Mouse (Mus musculus) embryonic facial prominence, embryonic 12.5 days (tissue): Measurements from ENCODE around the gene LTO1. TPM values are rescaled to one million over a fixed set of nuclear protein-coding genes. Genes with fewer than 3 reads are reported as not detected.
"Not testable (repeated sequence)": the region's sequence is repeated elsewhere in the genome, so short reads cannot be mapped to it uniquely, and the experiment has no call there.

Experiments used
- ATAC-seq: fragments of 200-750 bp; cut with Nextera tagmentation; 2 replicates; pipeline ENCODE4 v1.8.0; 2017; ENCODE audit not compliant: insufficient number of reproducible peaks, insufficient read depth, low FRiP score, low TSS enrichment
- H3K27ac ChIP-seq: fragments of 300-500 bp; sonication (generic); 2 replicates; pipeline ENCODE4 v1.5.1; 2016; ENCODE audit warnings: mild to moderate bottlenecking
- H3K27me3 ChIP-seq: fragments of 300-500 bp; sonication (generic); 2 replicates; pipeline ENCODE4 v1.6.1; 2016; ENCODE audit warnings: mild to moderate bottlenecking, moderate library complexity
- H3K36me3 ChIP-seq: fragments of 300-500 bp; sonication (generic); 2 replicates; pipeline ENCODE4 v1.6.1; 2016; ENCODE audit warnings: mild to moderate bottlenecking
- H3K4me1 ChIP-seq: fragments of 300-500 bp; sonication (generic); 2 replicates; pipeline ENCODE4 v1.6.1; 2016
- H3K4me2 ChIP-seq: fragments of 300-500 bp; sonication (generic); replicated peaks from 2 replicates; pipeline ENCODE4 v1.6.1; 2016; ENCODE audit warnings: mild to moderate bottlenecking, moderate library complexity
- H3K4me3 ChIP-seq: fragments of 300-500 bp; sonication (generic); 2 replicates; pipeline ENCODE4 v1.5.1; 2016; ENCODE audit warnings: mild to moderate bottlenecking
- H3K9ac ChIP-seq: fragments of 300-500 bp; sonication (generic); 2 replicates; pipeline ENCODE4 v1.6.1; 2016; ENCODE audit warnings: mild to moderate bottlenecking, moderate library complexity
- H3K9me3 ChIP-seq: fragments of 300-500 bp; sonication (generic); 2 replicates; pipeline ENCODE4 v1.6.1; 2016; ENCODE audit warnings: mild to moderate bottlenecking, moderate library complexity
- WGBS: fragments of 180-500 bp; shearing (Covaris S2); methylation state at CpG from one replicate; pipeline ENCODE4 v1.1.7; 2016; 5-methylcytosine and 5-hydroxymethylcytosine counted together
- polyA plus RNA-seq: library from polyadenylated mRNA; unstranded; fragments of >200 nt; fragmentation: Nextera tagmentation; extraction: Ambion mirVana; gene quantifications from 2 replicates; pipeline ENCODE4 v1.2.1, GENCODE M21; 2016

Gene LTO1
- polyA plus RNA-seq, 1 experiment from 2014 or later, result 25.2 TPM

GRCm38 (mm10) chr7:144892322-144892721 lies 22.6 kb upstream of the LTO1 start:
- H3K9ac ChIP-seq, result no peak overlapping the region
- H3K27ac ChIP-seq, result no peak overlapping the region
- no peaks in the 10 kb centered on the region for H3K36me3 ChIP-seq
- peaks cover 19% of the 10 kb centered on the region for H3K4me1 ChIP-seq
- H3K4me2 ChIP-seq, result no peak overlapping the region
- H3K27me3 ChIP-seq, result peaks cover 40% of the 10 kb centered on the region
- no peak for ATAC-seq
- no peak overlapping the region for H3K4me3 ChIP-seq
- 56% methylated on average over 6 of the region's 6 CpGs for WGBS
- H3K9me3 ChIP-seq, result no peaks in the 10 kb centered on the region

DNA sequence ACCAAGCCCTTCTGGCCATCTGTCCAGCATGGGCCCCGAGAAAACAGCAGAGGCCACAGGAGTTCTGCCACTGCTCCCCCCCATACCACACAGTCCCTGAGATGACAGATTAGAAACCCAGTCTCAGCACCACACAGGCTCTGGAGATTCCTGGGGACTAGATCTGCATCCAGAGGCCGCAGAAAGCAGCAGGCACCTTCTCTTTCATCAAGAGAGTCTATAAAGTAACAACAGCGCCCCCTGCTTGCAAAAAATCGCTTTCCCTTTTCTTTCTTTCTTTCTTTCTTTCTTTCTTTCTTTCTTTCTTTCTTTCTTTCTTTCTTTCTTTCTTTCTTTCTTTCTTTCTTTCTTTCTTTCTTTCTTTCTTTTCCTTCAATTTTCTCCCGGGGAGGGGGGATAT lies 20.7 kb upstream of the LTO1 start:
- H3K27me3 ChIP-seq, result peaks cover 56% of the 10 kb centered on the region
- H3K4me2 ChIP-seq, result no peak overlapping the region
- H3K9ac ChIP-seq, result no peak overlapping the region
- peaks cover 19% of the 10 kb centered on the region for H3K4me1 ChIP-seq
- no peak overlapping the region for H3K27ac ChIP-seq
- 6% methylated on average over 5 of the region's 5 CpGs for WGBS
- H3K4me3 ChIP-seq, result no peak overlapping the region
- H3K9me3 ChIP-seq, result no peaks in the 10 kb centered on the region
- H3K36me3 ChIP-seq, result no peaks in the 10 kb centered on the region
- no peak for ATAC-seq

DNA sequence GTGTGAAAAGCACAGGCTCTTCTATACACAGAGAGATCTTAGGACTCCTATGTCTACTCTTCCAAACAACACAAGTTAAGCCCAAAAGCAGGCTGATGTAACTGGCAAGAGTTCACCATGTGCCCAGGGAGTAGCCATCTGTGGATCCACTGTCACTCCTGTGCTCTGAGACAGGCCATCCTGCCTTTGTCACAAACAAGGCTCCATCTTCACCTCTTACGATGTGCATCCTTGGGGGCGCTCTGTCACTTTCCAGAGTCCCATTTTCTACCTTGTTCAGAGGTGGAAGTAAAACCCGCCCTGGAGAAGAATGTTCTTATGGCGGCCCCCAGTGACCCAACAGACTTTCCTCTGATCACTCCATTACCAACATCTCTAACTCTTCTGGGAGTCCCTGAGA lies 20.2 kb upstream of the LTO1 start:
- Histone ChIP-seq H3K9me3 (no peaks in the 10 kb centered on the region), H3K4me3 (0 out of 2 replicates have a peak overlapping the region, but pooled peaks have one; percentile 42), H3K4me1 (peaks cover 19% of the 10 kb centered on the region), H3K27me3 (peaks cover 58% of the 10 kb centered on the region), H3K9ac (no peak overlapping the region), H3K27ac (no peak overlapping the region), H3K36me3 (no peaks in the 10 kb centered on the region), H3K4me2 (peak overlapping the region; percentile 82)
- no peak for ATAC-seq
- WGBS, result under 1% methylated on average over 4 of the region's 4 CpGs

DNA sequence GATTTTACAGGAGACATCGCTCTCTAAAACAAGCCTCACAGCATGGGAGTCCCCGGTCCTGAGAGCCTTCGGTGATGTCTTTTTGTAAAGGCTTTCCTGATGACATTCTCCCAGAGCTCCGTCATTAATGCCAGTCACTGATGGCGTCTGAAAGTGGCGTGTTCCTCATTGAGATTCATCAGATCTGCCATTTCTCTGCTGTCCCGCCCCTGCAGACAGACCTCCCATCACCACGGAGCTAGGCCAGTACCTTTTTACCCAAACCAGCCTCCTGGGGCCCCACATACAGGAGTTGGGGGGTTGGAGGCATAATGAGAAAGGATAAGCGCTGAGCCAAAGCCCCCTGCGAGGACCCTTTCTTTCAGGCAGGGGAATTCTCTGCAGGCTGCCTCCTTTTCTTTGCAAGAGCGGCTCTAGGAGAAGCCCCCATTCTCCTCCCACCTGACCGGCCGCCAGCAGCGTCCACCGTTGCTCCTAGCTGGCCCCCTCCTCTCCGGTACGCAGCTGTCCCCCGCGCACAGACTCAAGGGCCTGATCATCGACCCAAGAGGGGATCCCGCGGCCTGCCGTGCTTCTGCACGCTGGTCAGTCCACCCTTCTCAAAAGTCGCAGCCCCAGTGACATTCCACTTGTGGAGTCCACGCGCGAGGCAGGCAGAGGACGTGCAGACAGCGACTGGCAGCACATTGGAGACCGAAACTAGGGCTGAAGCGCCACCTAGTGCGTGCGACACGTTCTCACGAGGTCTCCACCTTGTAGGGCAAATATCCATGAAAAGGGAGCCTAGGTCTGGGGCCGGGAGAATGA lies 19.4 kb upstream of the LTO1 start:
- Histone ChIP-seq H3K27me3 (peaks cover 63% of the 10 kb centered on the region), H3K4me3 (peak overlapping the region; percentile 42), H3K4me1 (peaks cover 19% of the 10 kb centered on the region), H3K4me2 (peak overlapping the region; percentile 82), H3K9me3 (no peaks in the 10 kb centered on the region), H3K36me3 (no peaks in the 10 kb centered on the region), H3K9ac (peak overlapping the region; percentile 47; the same call in 1 of the 2 replicates), H3K27ac (no peak overlapping the region)
- under 1% methylated on average over 37 of the region's 37 CpGs for WGBS
- ATAC-seq, result peak; percentile 62

DNA sequence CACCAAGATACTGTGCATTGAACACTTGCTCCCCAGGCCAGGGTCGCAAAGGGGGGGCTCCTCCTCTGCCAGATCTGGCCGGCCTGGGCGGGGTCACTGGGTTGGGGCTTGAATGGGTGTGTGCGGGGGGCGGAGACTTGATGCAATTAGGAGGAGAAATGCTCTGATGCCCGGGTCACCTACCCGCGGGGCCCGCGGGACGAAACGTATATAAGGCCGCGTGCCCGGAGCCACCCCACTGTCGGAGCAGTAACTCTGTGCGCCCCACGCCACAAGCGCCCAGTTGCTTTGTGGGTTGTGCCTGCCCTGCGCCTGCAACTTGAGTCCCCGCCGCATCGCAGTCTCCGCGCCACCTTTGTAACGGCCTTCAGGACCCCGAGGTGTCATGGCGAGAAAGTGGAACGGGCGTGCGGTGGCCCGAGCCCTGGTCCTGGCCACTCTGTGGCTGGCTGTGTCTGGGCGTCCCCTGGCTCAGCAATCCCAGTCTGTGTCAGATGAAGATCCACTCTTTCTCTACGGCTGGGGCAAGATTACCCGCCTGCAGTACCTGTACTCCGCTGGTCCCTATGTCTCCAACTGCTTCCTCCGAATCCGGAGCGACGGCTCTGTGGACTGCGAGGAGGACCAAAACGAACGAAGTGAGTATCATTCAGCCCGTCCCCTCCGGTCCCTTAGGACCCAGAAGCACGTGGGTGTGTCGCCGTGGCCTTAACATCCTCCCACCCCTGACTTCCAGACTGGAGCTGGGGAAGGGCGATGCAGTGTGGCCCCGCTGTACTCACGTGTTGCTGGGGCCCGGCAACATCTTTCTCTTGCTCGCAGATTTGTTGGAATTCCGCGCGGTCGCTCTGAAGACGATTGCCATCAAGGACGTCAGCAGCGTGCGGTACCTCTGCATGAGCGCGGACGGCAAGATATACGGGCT lies 18.3 kb upstream of the LTO1 start, which contains the start of gene Fgf15:
Gene Fgf15, plus strand, starts transcription at position 238 of the 925 bp plus-strand sequence.
- peaks cover 19% of the 10 kb centered on the region for H3K4me1 ChIP-seq
- H3K27ac ChIP-seq, result no peak within 1 kb of the TSS
- no peak for ATAC-seq
- peak within 1 kb of the TSS; percentile 82 for H3K4me2 ChIP-seq
- WGBS, result under 1% methylated on average over 65 of the region's 65 CpGs
- peaks cover 64% of the 10 kb centered on the region for H3K27me3 ChIP-seq
- peak within 1 kb of the TSS; percentile 42 for H3K4me3 ChIP-seq
- peak within 1 kb of the TSS; percentile 47 for H3K9ac ChIP-seq
- no peaks in the 10 kb centered on the region for H3K9me3 ChIP-seq
- H3K36me3 ChIP-seq, result no peaks in the 10 kb centered on the region

DNA sequence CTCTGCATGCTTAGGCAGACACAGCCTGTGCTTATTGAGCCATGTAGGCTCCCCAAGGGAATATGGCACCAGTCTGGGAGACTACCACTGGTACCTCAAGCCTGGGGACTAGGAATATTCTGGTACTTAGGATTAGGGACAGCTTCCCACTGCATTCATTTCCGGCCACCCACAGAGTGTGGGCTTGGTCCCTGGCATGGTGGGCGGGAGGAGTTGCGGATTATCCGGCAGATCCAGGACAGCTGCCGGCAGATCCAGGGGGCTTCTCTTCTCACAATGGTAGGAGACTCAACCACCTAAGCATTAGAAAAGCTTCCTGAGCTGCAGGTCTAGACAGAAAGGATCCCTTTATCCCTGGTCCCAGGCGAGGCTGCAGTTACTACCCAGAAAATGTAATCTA lies 16.4 kb upstream of the LTO1 start:
- peaks cover 19% of the 10 kb centered on the region for H3K4me1 ChIP-seq
- no peak overlapping the region for H3K9ac ChIP-seq
- peak overlapping the region; percentile 42; the same call in 1 of the 2 replicates for H3K4me3 ChIP-seq
- H3K4me2 ChIP-seq, result 0 out of 2 replicates have a peak overlapping the region, but pooled peaks have one; percentile 1
- H3K27ac ChIP-seq, result no peak overlapping the region
- H3K27me3 ChIP-seq, result peaks cover 67% of the 10 kb centered on the region
- ATAC-seq, result no peak
- no peaks in the 10 kb centered on the region for H3K36me3 ChIP-seq
- 27% methylated on average over 6 of the region's 6 CpGs for WGBS
- H3K9me3 ChIP-seq, result no peaks in the 10 kb centered on the region

DNA sequence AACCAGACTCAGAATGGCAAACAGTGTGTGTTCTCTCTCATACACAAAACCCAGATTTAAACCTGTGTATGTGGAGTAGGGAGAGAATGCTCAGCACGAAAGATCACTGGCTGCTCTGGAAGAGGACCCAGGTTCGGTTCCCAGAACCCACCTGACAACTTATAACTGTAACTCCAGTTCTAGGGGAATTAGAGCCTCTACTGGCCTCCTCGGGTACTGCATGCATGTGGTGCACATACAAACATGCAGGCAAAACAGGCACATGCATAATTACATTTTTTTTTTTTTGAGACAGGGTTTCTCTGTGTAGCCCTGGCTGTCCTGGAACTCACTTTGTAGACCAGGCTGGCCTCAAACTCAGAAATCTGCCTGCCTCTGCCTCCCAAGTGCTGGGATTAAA lies 9.4 kb upstream of the LTO1 start:
- not testable (repeated sequence) for H3K9ac ChIP-seq, H3K27ac ChIP-seq, H3K4me1 ChIP-seq, H3K9me3 ChIP-seq, ATAC-seq, H3K4me2 ChIP-seq, H3K4me3 ChIP-seq, H3K27me3 ChIP-seq, H3K36me3 ChIP-seq
- WGBS, result 82% methylated on average over 3 of the region's 3 CpGs

- WGBS, result 11% methylated on average over 28 of the region's 28 CpGs
- Histone ChIP-seq H3K9me3 (no peaks in the 10 kb centered on the region), H3K9ac (no peak overlapping the region), H3K4me1 (peaks cover 3% of the 10 kb centered on the region; the same call in 1 of the 2 replicates), H3K36me3 (no peaks in the 10 kb centered on the region), H3K27ac (no peak overlapping the region), H3K4me2 (peak overlapping the region; percentile 37), H3K27me3 (0 out of 2 replicates have a peak, but pooled peaks cover 3% of the 10 kb centered on the region), H3K4me3 (no peak overlapping the region)
- ATAC-seq, result no peak
Measured at GRCm38 (mm10) chr7:144906708-144907397, 8.0 kb upstream of the LTO1 start.

- H3K27me3 ChIP-seq, result 0 out of 2 replicates have a peak, but pooled peaks cover 3% of the 10 kb centered on the region
- H3K4me3 ChIP-seq, result no peak overlapping the region
- H3K4me1 ChIP-seq, result peaks cover 3% of the 10 kb centered on the region; the same call in 1 of the 2 replicates
- H3K4me2 ChIP-seq, result no peak overlapping the region
- H3K9me3 ChIP-seq, result no peaks in the 10 kb centered on the region
- no peak overlapping the region for H3K27ac ChIP-seq
- H3K9ac ChIP-seq, result no peak overlapping the region
- WGBS, result 16% methylated on average over 8 of the region's 8 CpGs
- ATAC-seq, result no peak
- H3K36me3 ChIP-seq, result no peaks in the 10 kb centered on the region
Measured at GRCm38 (mm10) chr7:144907793-144908192, 7.1 kb upstream of the LTO1 start.

GRCm38 (mm10) chr7:144908705-144909104 lies 6.2 kb upstream of the LTO1 start:
- no peak overlapping the region for H3K27ac ChIP-seq
- 0 out of 2 replicates have a peak, but pooled peaks cover 3% of the 10 kb centered on the region for H3K27me3 ChIP-seq
- no peaks in the 10 kb centered on the region for H3K36me3 ChIP-seq
- no peaks in the 10 kb centered on the region for H3K9me3 ChIP-seq
- peaks cover 3% of the 10 kb centered on the region; the same call in 1 of the 2 replicates for H3K4me1 ChIP-seq
- no peak overlapping the region for H3K4me3 ChIP-seq
- 32% methylated on average over 7 of the region's 7 CpGs for WGBS
- ATAC-seq, result no peak
- H3K9ac ChIP-seq, result no peak overlapping the region
- H3K4me2 ChIP-seq, result no peak overlapping the region

- 88% methylated on average over 1 of the region's 1 CpGs for WGBS
- 0 out of 2 replicates have a peak, but pooled peaks cover 3% of the 10 kb centered on the region for H3K27me3 ChIP-seq
- H3K27ac ChIP-seq, result no peak overlapping the region
- H3K4me3 ChIP-seq, result no peak overlapping the region
- H3K36me3 ChIP-seq, result no peaks in the 10 kb centered on the region
- no peak overlapping the region for H3K4me2 ChIP-seq
- peaks cover 11% of the 10 kb centered on the region for H3K4me1 ChIP-seq
- no peak for ATAC-seq
- H3K9me3 ChIP-seq, result no peaks in the 10 kb centered on the region
- no peak overlapping the region for H3K9ac ChIP-seq
Measured at GRCm38 (mm10) chr7:144911121-144911520, 3.8 kb upstream of the LTO1 start.
